Mouse (Mus musculus): Measurements from ENCODE around the gene Gm28897.
"Not testable (repeated sequence)": the region's sequence is repeated elsewhere in the genome, so short reads cannot be mapped to it uniquely, and the experiment has no call there.

The Gm28897 gene

GRCm38 (mm10) chrY:80926695-80927094 is at the start of gene Gm28897:
Gm28897 (plus strand) TSS chrY:80926995.
- DNase-seq (ENCODE audit: low read depth, low spot score) = not testable (repeated sequence)
